Mouse (Mus musculus) midbrain, embryonic 15.5 days (tissue): ENCODE results near the gene Olfr1118. TPM values are rescaled to one million over a fixed set of nuclear protein-coding genes. Genes with fewer than 3 reads are reported as not detected.
"Not testable (repeated sequence)": the region's sequence is repeated elsewhere in the genome, so short reads cannot be mapped to it uniquely, and the experiment has no call there.

ENCODE experiments used
- ATAC-seq: fragments of 200-750 bp; cut with Nextera tagmentation; replicated peaks from 2 replicates; pipeline ENCODE4 v1.8.0; 2017; ENCODE audit warnings: moderate TSS enrichment
- H3K27ac ChIP-seq: fragments of 300-500 bp; sonication (generic); 2 replicates; pipeline ENCODE4 v1.5.1; 2015; ENCODE audit warnings: mild to moderate bottlenecking, inconsistent platforms
- H3K27me3 ChIP-seq: fragments of 300-500 bp; sonication (generic); replicated peaks from 2 replicates; pipeline ENCODE4 v1.6.1; 2015; ENCODE audit warnings: inconsistent platforms
- H3K36me3 ChIP-seq: fragments of 300-500 bp; sonication (generic); replicated peaks from 2 replicates; pipeline ENCODE4 v1.6.1; 2015; ENCODE audit warnings: inconsistent platforms
- H3K4me1 ChIP-seq: fragments of 300-500 bp; sonication (generic); 2 replicates; pipeline ENCODE4 v1.6.1; 2015; ENCODE audit warnings: inconsistent platforms
- H3K4me2 ChIP-seq: fragments of 300-500 bp; sonication (generic); 2 replicates; pipeline ENCODE4 v1.6.1; 2015; ENCODE audit warnings: inconsistent platforms, mild to moderate bottlenecking, moderate library complexity
- H3K4me3 ChIP-seq: fragments of 300-500 bp; sonication (generic); 2 replicates; pipeline ENCODE4 v1.5.1; 2015; ENCODE audit warnings: mild to moderate bottlenecking, inconsistent platforms
- H3K9ac ChIP-seq: fragments of 300-500 bp; sonication (generic); 2 replicates; pipeline ENCODE4 v1.6.1; 2015; ENCODE audit warnings: mild to moderate bottlenecking, inconsistent platforms
- H3K9me3 ChIP-seq: fragments of 300-500 bp; sonication (generic); 2 replicates; pipeline ENCODE4 v1.6.1; 2016; ENCODE audit warnings: inconsistent platforms
- WGBS: fragments of 180-500 bp; shearing (Covaris S2); methylation state at CpG from one replicate; pipeline ENCODE4 v1.1.7; 2015; ENCODE audit warnings: mixed read lengths; 5-methylcytosine and 5-hydroxymethylcytosine counted together
- polyA plus RNA-seq: library from polyadenylated mRNA; unstranded; fragments of >200 nt; fragmentation: Nextera tagmentation; extraction: Ambion mirVana; gene quantifications from 2 replicates; pipeline ENCODE4 v1.2.1, GENCODE M21; 2015

Olfr1118 gene
- not detected in 2 replicates for polyA plus RNA-seq

- H3K27ac ChIP-seq = no peak within 1 kb of the TSS
- no peaks in the 10 kb centered on the region for H3K27me3 ChIP-seq
- no peak within 1 kb of the TSS for H3K4me3 ChIP-seq
- no peaks in the 10 kb centered on the region for H3K9me3 ChIP-seq
- H3K4me1 ChIP-seq = no peaks in the 10 kb centered on the region
- no peak within 1 kb of the TSS for H3K4me2 ChIP-seq
- no peaks in the 10 kb centered on the region for H3K36me3 ChIP-seq
- ATAC-seq = no peak
- H3K9ac ChIP-seq = no peak within 1 kb of the TSS
- 67% methylated on average over 1 of the region's 1 CpGs for WGBS
Measured at GRCm38 (mm10) chr2:87307281-87307680, at the start of gene Olfr1118. Olfr1118 (plus strand) TSS chr2:87307581.

- Histone ChIP-seq H3K27me3 (no peaks in the 10 kb centered on the region), H3K4me3 (no peak within 1 kb of the TSS), H3K9me3 (no peaks in the 10 kb centered on the region), H3K36me3 (no peaks in the 10 kb centered on the region), H3K4me1 (no peaks in the 10 kb centered on the region), H3K27ac (no peak within 1 kb of the TSS), H3K9ac (no peak within 1 kb of the TSS), H3K4me2 (no peak within 1 kb of the TSS)
- 87% methylated on average over 1 of the region's 1 CpGs for WGBS
- ATAC-seq = no peak
Measured at GRCm38 (mm10) chr2:87267234-87267633, 40.1 kb upstream of the Olfr1118 start, which contains the start of gene Olfr1116. Olfr1116 (plus strand) TSS chr2:87267534.

DNA sequence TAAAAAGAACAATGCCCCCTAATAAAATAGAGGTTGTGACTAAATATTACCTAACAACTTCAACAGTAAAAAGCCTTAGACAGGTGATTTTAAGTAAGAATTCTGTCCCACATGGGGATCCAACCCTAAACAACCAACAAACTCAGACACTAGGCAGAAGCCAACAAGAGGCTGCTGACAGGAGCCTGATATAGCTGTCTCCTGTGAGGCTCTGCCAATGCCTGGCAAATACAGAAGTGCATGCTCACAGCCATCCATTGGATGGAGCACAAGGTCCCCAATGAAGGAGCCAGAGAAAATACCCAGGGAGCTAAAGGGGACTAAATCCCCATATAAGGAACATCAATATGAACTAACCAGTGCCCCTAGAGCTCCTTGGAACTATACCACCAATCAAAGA lies 13.4 kb upstream of the Olfr1118 start:
- not testable (repeated sequence) for ATAC-seq, H3K9ac ChIP-seq, H3K4me2 ChIP-seq, H3K4me1 ChIP-seq, H3K4me3 ChIP-seq, H3K36me3 ChIP-seq, H3K27ac ChIP-seq, H3K9me3 ChIP-seq, H3K27me3 ChIP-seq

DNA sequence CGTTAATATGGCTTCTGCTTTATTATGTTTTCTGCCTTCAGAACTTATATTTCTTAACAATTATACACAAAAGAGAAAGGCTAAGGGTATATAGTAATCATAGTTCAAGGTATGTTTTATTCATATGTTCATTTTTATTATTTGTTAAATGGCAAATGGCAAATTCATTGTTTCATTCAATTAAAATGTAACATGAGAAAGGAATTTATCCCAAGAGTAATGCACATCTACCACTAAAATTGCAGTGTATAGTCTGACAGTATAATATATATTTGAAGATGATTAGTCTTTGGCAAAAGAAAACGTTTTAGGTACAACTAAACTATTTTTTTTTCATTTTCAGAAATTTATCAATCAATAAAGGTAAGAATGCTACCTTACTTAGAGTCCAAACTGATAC lies 47.1 kb downstream of the Olfr1118 start, which contains the start of gene Olfr1120:
TSS of gene Olfr1120 (plus strand) at position 301 of the 400 bp plus-strand sequence.
- H3K4me2 ChIP-seq = no peak within 1 kb of the TSS
- H3K9ac ChIP-seq = no peak within 1 kb of the TSS
- ATAC-seq = no peak
- no peaks in the 10 kb centered on the region for H3K36me3 ChIP-seq
- H3K4me1 ChIP-seq = no peaks in the 10 kb centered on the region
- no peaks in the 10 kb centered on the region for H3K27me3 ChIP-seq
- no peak within 1 kb of the TSS for H3K27ac ChIP-seq
- 54% methylated on average over 2 of the region's 2 CpGs for WGBS
- H3K4me3 ChIP-seq = no peak within 1 kb of the TSS
- H3K9me3 ChIP-seq = no peaks in the 10 kb centered on the region

GRCm38 (mm10) chr2:87360121-87360520 lies 52.7 kb downstream of the Olfr1118 start:
- not testable (repeated sequence) for H3K27me3 ChIP-seq, H3K4me3 ChIP-seq, H3K9me3 ChIP-seq, ATAC-seq, H3K27ac ChIP-seq, H3K4me1 ChIP-seq, H3K4me2 ChIP-seq, H3K36me3 ChIP-seq, H3K9ac ChIP-seq
- WGBS = 100% methylated on average over 2 of the region's 2 CpGs

Other genes with a start within 250 kb of the Olfr1118 start
- not detected in 2 replicates for gene Olfr1107, start 231.8 kb upstream of the Olfr1118 start, polyA plus RNA-seq
- gene Olfr1109, start 211.6 kb upstream of the Olfr1118 start, polyA plus RNA-seq = not detected in 2 replicates
- gene Olfr259, start 193.0 kb upstream of the Olfr1118 start, polyA plus RNA-seq = not detected in 2 replicates
- gene Olfr1110, start 167.3 kb upstream of the Olfr1118 start, polyA plus RNA-seq = not detected in 2 replicates
- not detected in 2 replicates for gene Olfr1111, start 155.0 kb upstream of the Olfr1118 start, polyA plus RNA-seq
- gene Olfr1112, start 119.8 kb upstream of the Olfr1118 start, polyA plus RNA-seq = not detected in 2 replicates
- not detected in 2 replicates for gene Olfr1113, start 98.6 kb upstream of the Olfr1118 start, polyA plus RNA-seq
- gene Olfr1115, start 59.6 kb upstream of the Olfr1118 start, polyA plus RNA-seq = not detected in 2 replicates
- gene Olfr1116, start 40.0 kb upstream of the Olfr1118 start, polyA plus RNA-seq = not detected in 2 replicates
- not detected in 2 replicates for gene Olfr1120, start 47.2 kb downstream of the Olfr1118 start, polyA plus RNA-seq
- gene Olfr1121, start 62.3 kb downstream of the Olfr1118 start, polyA plus RNA-seq = not detected in 2 replicates
- gene Olfr1122, start 78.3 kb downstream of the Olfr1118 start, polyA plus RNA-seq = not detected in 2 replicates
- not detected in 2 replicates for gene Olfr1123, start 109.1 kb downstream of the Olfr1118 start, polyA plus RNA-seq
- gene Olfr1124, start 122.7 kb downstream of the Olfr1118 start, polyA plus RNA-seq = not detected in 2 replicates
- not detected in 2 replicates for gene Olfr1126, start 146.4 kb downstream of the Olfr1118 start, polyA plus RNA-seq
- gene Pramel7, start 189.5 kb downstream of the Olfr1118 start, polyA plus RNA-seq = not detected in 2 replicates
- not detected in 2 replicates for gene Pramel6, start 199.0 kb downstream of the Olfr1118 start, polyA plus RNA-seq
- gene Olfr153, start 224.2 kb downstream of the Olfr1118 start, polyA plus RNA-seq = not detected in 2 replicates
- gene Olfr1128, start 238.0 kb downstream of the Olfr1118 start, polyA plus RNA-seq = not detected in 2 replicates